Mouse (Mus musculus): Measurements from ENCODE around the gene Dnajc2. TPM values are rescaled to one million over a fixed set of nuclear protein-coding genes. Genes with fewer than 3 reads are reported as not detected.

Dnajc2 gene
- 22.3 TPM for polyA plus RNA-seq (2012; fragmentation: generic; extraction: Trizol)
- long read RNA-seq, experiment 1, transcript Dnajc2-201 (17 exons, 2,133 nt) = major isoform, 22 of 50 reads
- long read RNA-seq, experiment 1, partial matches to known transcripts = 27 of 50 reads
- long read RNA-seq, experiment 1, other reads (novel, unspliced or antisense) = 1 of 50 reads
- long read RNA-seq, experiment 2, transcript Dnajc2-201 (17 exons, 2,133 nt) = major isoform, 83 of 109 reads
- long read RNA-seq, experiment 2, partial matches to known transcripts = 22 of 109 reads
- long read RNA-seq, experiment 2, other reads (novel, unspliced or antisense) = 1 of 109 reads

- TF ChIP-seq CEBPB (IDR thresholded peaks at IDR 0.05; ENCODE audit: low read depth) = no peak
- TF ChIP-seq MAX (IDR thresholded peaks at IDR 0.05) = peak; percentile 95
- no peak for TF ChIP-seq FOSL1 (IDR thresholded peaks at IDR 0.05; ENCODE audit: insufficient read depth, low read length, poor library complexity, severe bottlenecking)
- no peak for TF ChIP-seq MYOD1 (IDR thresholded peaks at IDR 0.05; ENCODE audit: control insufficient read depth, insufficient read length, low read depth)
- peaks cover 37% of the 10 kb centered on the region for H3K36me3 ChIP-seq (ENCODE audit: control insufficient read depth, insufficient read depth)
- peaks cover 71% of the 10 kb centered on the region for H3K79me2 ChIP-seq (ENCODE audit: control insufficient read depth, insufficient read depth)
- peak within 1 kb of the TSS; percentile 71 for H3K4me3 ChIP-seq (ENCODE audit: insufficient read depth, poor library complexity, severe bottlenecking)
- H3K27me3 ChIP-seq (ENCODE audit: control insufficient read depth, insufficient read depth, insufficient read length) = no peaks in the 10 kb centered on the region
- peak within 1 kb of the TSS; percentile 88 for H3ac ChIP-seq (ENCODE audit: control insufficient read depth, insufficient read length, low read depth)
- peaks cover 53% of the 10 kb centered on the region for H3K79me3 ChIP-seq (ENCODE audit: low read depth)
Measured at GRCm38 (mm10) chr5:21785053-21785452, at the start of gene Dnajc2, which contains the start of gene Psmc2. Gene Dnajc2, minus strand, starts transcription at chr5:21785251. Gene Psmc2, plus strand, starts transcription at chr5:21785283.

- H3ac ChIP-seq (ENCODE audit: control insufficient read depth, insufficient read length, low read depth) = no peak overlapping the region
- H3K79me2 ChIP-seq (ENCODE audit: control insufficient read depth, insufficient read depth) = no peaks in the 10 kb centered on the region
- H3K36me3 ChIP-seq (ENCODE audit: control insufficient read depth, insufficient read depth) = no peaks in the 10 kb centered on the region
- TF ChIP-seq FOSL1 (IDR thresholded peaks at IDR 0.05; ENCODE audit: insufficient read depth, low read length, poor library complexity, severe bottlenecking) (no peak), CTCF (IDR thresholded peaks at IDR 0.05; ENCODE audit: control insufficient read depth, insufficient read depth, insufficient read length) (no peak), MYOD1 (IDR thresholded peaks at IDR 0.05; ENCODE audit: control insufficient read depth, insufficient read length, low read depth) (no peak), CEBPB (IDR thresholded peaks at IDR 0.05; ENCODE audit: low read depth) (no peak), MAX (IDR thresholded peaks at IDR 0.05) (no peak), USF1 (IDR thresholded peaks at IDR 0.05; ENCODE audit: low read depth) (no peak), MYOG (IDR thresholded peaks at IDR 0.05; ENCODE audit: control insufficient read depth, extremely low read depth, insufficient read length) (no peak)
- no peak overlapping the region for H3K4me3 ChIP-seq (ENCODE audit: insufficient read depth, poor library complexity, severe bottlenecking)
- peaks cover 10% of the 10 kb centered on the region for H3K27me3 ChIP-seq (ENCODE audit: control insufficient read depth, insufficient read depth, insufficient read length)
- no peaks in the 10 kb centered on the region for H3K79me3 ChIP-seq (ENCODE audit: low read depth)
Measured at GRCm38 (mm10) chr5:21831761-21832160, 46.7 kb upstream of the Dnajc2 start.

- H3K36me3 ChIP-seq (ENCODE audit: control insufficient read depth, insufficient read depth) = no peaks in the 10 kb centered on the region
- H3K79me3 ChIP-seq (ENCODE audit: low read depth) = no peaks in the 10 kb centered on the region
- TF ChIP-seq FOSL1 (IDR thresholded peaks at IDR 0.05; ENCODE audit: insufficient read depth, low read length, poor library complexity, severe bottlenecking) = no peak
- TF ChIP-seq MAX (IDR thresholded peaks at IDR 0.05) = no peak
- no peak for TF ChIP-seq USF1 (IDR thresholded peaks at IDR 0.05; ENCODE audit: low read depth)
- no peak for TF ChIP-seq MYOD1 (IDR thresholded peaks at IDR 0.05; ENCODE audit: control insufficient read depth, insufficient read length, low read depth)
- TF ChIP-seq CEBPB (IDR thresholded peaks at IDR 0.05; ENCODE audit: low read depth) = no peak
- TF ChIP-seq MYOG (IDR thresholded peaks at IDR 0.05; ENCODE audit: control insufficient read depth, extremely low read depth, insufficient read length) = no peak
- no peak for TF ChIP-seq CTCF (IDR thresholded peaks at IDR 0.05; ENCODE audit: control insufficient read depth, insufficient read depth, insufficient read length)
- peaks cover 10% of the 10 kb centered on the region for H3K27me3 ChIP-seq (ENCODE audit: control insufficient read depth, insufficient read depth, insufficient read length)
- H3ac ChIP-seq (ENCODE audit: control insufficient read depth, insufficient read length, low read depth) = no peak overlapping the region
- no peaks in the 10 kb centered on the region for H3K79me2 ChIP-seq (ENCODE audit: control insufficient read depth, insufficient read depth)
- H3K4me3 ChIP-seq (ENCODE audit: insufficient read depth, poor library complexity, severe bottlenecking) = no peak overlapping the region
Measured at GRCm38 (mm10) chr5:21828855-21829254, 43.8 kb upstream of the Dnajc2 start.

- H3K4me3 ChIP-seq (ENCODE audit: insufficient read depth, poor library complexity, severe bottlenecking) = no peak overlapping the region
- no peaks in the 10 kb centered on the region for H3K79me2 ChIP-seq (ENCODE audit: control insufficient read depth, insufficient read depth)
- TF ChIP-seq FOSL1 (IDR thresholded peaks at IDR 0.05; ENCODE audit: insufficient read depth, low read length, poor library complexity, severe bottlenecking) (no peak), MYOD1 (IDR thresholded peaks at IDR 0.05; ENCODE audit: control insufficient read depth, insufficient read length, low read depth) (no peak), CTCF (IDR thresholded peaks at IDR 0.05; ENCODE audit: control insufficient read depth, insufficient read depth, insufficient read length) (no peak), MYOG (IDR thresholded peaks at IDR 0.05; ENCODE audit: control insufficient read depth, extremely low read depth, insufficient read length) (no peak), CEBPB (IDR thresholded peaks at IDR 0.05; ENCODE audit: low read depth) (no peak), USF1 (IDR thresholded peaks at IDR 0.05; ENCODE audit: low read depth) (no peak), MAX (IDR thresholded peaks at IDR 0.05) (no peak)
- no peaks in the 10 kb centered on the region for H3K36me3 ChIP-seq (ENCODE audit: control insufficient read depth, insufficient read depth)
- H3K27me3 ChIP-seq (ENCODE audit: control insufficient read depth, insufficient read depth, insufficient read length) = peaks cover 13% of the 10 kb centered on the region
- H3K79me3 ChIP-seq (ENCODE audit: low read depth) = no peaks in the 10 kb centered on the region
- H3ac ChIP-seq (ENCODE audit: control insufficient read depth, insufficient read length, low read depth) = no peak overlapping the region
Measured at GRCm38 (mm10) chr5:21827643-21828042, 42.6 kb upstream of the Dnajc2 start.

GRCm38 (mm10) chr5:21826370-21826769, 41.3 kb upstream of the Dnajc2 start:
- Histone ChIP-seq H3K36me3 (ENCODE audit: control insufficient read depth, insufficient read depth) (no peaks in the 10 kb centered on the region), H3K27me3 (ENCODE audit: control insufficient read depth, insufficient read depth, insufficient read length) (peaks cover 14% of the 10 kb centered on the region), H3K79me3 (ENCODE audit: low read depth) (no peaks in the 10 kb centered on the region), H3K4me3 (ENCODE audit: insufficient read depth, poor library complexity, severe bottlenecking) (no peak overlapping the region), H3K79me2 (ENCODE audit: control insufficient read depth, insufficient read depth) (no peaks in the 10 kb centered on the region), H3ac (ENCODE audit: control insufficient read depth, insufficient read length, low read depth) (no peak overlapping the region)
- TF ChIP-seq USF1 (IDR thresholded peaks at IDR 0.05; ENCODE audit: low read depth) (no peak), MYOD1 (IDR thresholded peaks at IDR 0.05; ENCODE audit: control insufficient read depth, insufficient read length, low read depth) (no peak), CEBPB (IDR thresholded peaks at IDR 0.05; ENCODE audit: low read depth) (no peak), CTCF (IDR thresholded peaks at IDR 0.05; ENCODE audit: control insufficient read depth, insufficient read depth, insufficient read length) (no peak), FOSL1 (IDR thresholded peaks at IDR 0.05; ENCODE audit: insufficient read depth, low read length, poor library complexity, severe bottlenecking) (no peak), MAX (IDR thresholded peaks at IDR 0.05) (no peak)
